In the genomic region with DNA sequence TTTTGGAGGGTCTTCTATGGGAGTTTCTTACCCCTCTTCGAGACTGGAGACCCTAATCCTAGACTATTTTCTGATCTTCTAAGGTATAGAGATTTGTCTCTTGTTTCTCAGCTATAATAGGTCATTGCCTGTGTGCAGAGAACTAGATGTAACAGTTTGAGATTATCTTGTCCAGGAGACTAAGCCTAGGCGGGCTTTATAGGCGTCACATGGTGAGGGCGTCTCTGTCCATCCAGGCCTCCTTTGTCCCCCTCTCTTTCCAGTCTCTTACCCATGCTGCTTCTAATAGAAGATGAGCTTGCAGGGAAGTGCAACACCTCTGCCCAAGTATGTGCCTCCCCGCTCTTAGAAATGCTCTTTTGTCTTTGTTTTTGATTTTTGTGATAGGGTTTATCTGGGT, we compare ENCODE assay signal across 13 mouse cellular contexts.
"Had no signal": no experiment of that assay in that cellular context is flagged by ENCODE, and none has a peak within 500 bp of the region (broad histone marks: within the 10 kb centered on the region; RNA-seq: fewer than 3 reads in every experiment).

No protein-coding gene starts in this region.

- H3K27ac ChIP-seq: kidney, embryonic 15.5 days; limb, embryonic 13.5 days; midbrain, embryonic 10.5 days; neural tube, embryonic 15.5 days had no signal

- H3K4me1 ChIP-seq: kidney, embryonic 15.5 days; limb, embryonic 13.5 days; midbrain, embryonic 10.5 days; neural tube, embryonic 15.5 days had no signal

- H3K4me3 ChIP-seq: kidney, embryonic 15.5 days; limb, embryonic 13.5 days; midbrain, embryonic 10.5 days; myocyte; neural tube, embryonic 15.5 days had no signal

- H3K9me3 ChIP-seq: kidney, embryonic 15.5 days; limb, embryonic 13.5 days; midbrain, embryonic 10.5 days; neural tube, embryonic 15.5 days had no signal

- H3K4me2 ChIP-seq: kidney, embryonic 15.5 days; limb, embryonic 13.5 days; neural tube, embryonic 15.5 days had no signal

- H3K36me3 ChIP-seq: kidney, embryonic 15.5 days; limb, embryonic 13.5 days; midbrain, embryonic 10.5 days; neural tube, embryonic 15.5 days had no signal

- H3K9ac ChIP-seq: kidney, embryonic 15.5 days; limb, embryonic 13.5 days; neural tube, embryonic 15.5 days had no signal

- DNase-seq: kidney, adult 2 months; kidney, postnatal 25 days; left cerebral cortex, postnatal 4 days; lung, adult 18-20 months; midbrain, embryonic 14.5 days; right cerebral cortex, adult 18-20 months; right cerebral cortex, postnatal 25 days; thymus, postnatal 36 days had no signal

- H3K27me3 ChIP-seq: kidney, embryonic 15.5 days; limb, embryonic 13.5 days; neural tube, embryonic 15.5 days had no signal
